ENCODE assay signal across 9 mouse cellular contexts in the genomic region with DNA sequence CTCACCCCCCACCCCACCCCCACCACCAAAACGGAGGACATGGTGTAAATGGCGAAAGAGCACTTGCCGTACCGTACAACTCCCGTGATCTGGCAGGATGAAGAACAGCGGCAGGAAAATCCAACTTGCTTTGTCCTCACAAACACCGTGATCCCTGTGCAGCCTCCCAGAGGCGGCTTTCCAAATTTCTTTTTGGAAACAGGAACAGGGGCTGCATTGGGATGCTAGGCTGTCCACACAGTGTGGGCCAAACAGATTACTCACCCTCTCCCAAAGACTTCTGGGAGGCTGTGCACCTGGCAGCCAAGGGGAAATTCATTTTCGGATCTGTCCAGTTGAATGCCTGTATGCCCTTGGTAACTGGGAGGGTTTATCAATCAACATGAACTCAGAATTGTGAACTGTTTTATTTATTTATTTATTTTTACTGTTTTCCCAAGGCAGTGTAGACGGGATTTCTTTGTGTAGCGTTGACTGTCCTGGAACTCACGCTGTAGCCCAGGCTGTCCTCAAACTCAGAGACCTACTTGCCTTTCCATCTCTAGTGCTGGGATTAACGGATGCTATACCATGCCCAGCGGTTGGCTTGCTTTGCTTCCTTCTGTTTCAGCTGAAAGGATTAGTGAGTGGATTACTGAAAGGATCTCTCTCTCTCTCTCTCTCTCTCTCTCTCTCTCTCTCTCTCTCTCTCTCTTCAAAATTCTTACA. TPM values are rescaled to one million over a fixed set of nuclear protein-coding genes. Genes with fewer than 3 reads are reported as not detected.
DNase-seq lines count a peak whose midpoint lies in the region; ATAC-seq and TF ChIP-seq lines count a peak whose summit lies in the region.
"Had no signal": no experiment of that assay in that cellular context is flagged by ENCODE, and none has a peak within 500 bp of the region (broad histone marks: within the 10 kb centered on the region; RNA-seq: fewer than 3 reads in every experiment).

No protein-coding gene starts in this region.

- no peak overlapping the region for H3K9ac ChIP-seq in midbrain, embryonic 11.5 days (ENCODE audit: low read length)

- intact Hi-C loops in gastrocnemius, postnatal 36 days (cut with DNase I): loop anchor here (5.0 kb wide), 1 partner anchor 253 kb away; no protein-coding TSS in a partner anchor

- ATAC-seq in midbrain, embryonic 11.5 days (ENCODE audit: low FRiP score): peak; percentile 33; the same call in 1 of the 2 replicates
- ATAC-seq in activated CD4-positive, CD25-positive, alpha-beta regulatory T cell, adult 4 months: no peak
- ATAC-seq in megakaryocyte, adult 5-6 weeks (ENCODE audit: poor library complexity, severe bottlenecking): no peak

- H3K27me3 ChIP-seq in testis, adult 2 months (ENCODE audit: control insufficient read depth, insufficient read depth, low read length): no peaks in the 10 kb centered on the region
- no peaks in the 10 kb centered on the region for H3K27me3 ChIP-seq in midbrain, embryonic 11.5 days (ENCODE audit: control insufficient read depth, insufficient read depth, low read length)

- 85% methylated on average over 14 of the region's 14 CpGs for WGBS in midbrain, embryonic 11.5 days

- no peaks in the 10 kb centered on the region for H3K9me3 ChIP-seq in midbrain, embryonic 11.5 days (ENCODE audit: control insufficient read depth, low read length)

- peak; percentile 39 for DNase-seq in gastrocnemius, adult 18-20 months (ENCODE audit: low spot score)
- no peak for DNase-seq in gastrocnemius, postnatal 36 days
- no peak for DNase-seq in testis, postnatal 10 days (ENCODE audit: low spot score)
- DNase-seq in midbrain, embryonic 11.5 days (ENCODE audit: low spot score, missing footprints): no peak
- DNase-seq in kidney, postnatal 25 days: no peak

- no peak overlapping the region for H3K4me2 ChIP-seq in midbrain, embryonic 11.5 days

- peak overlapping the region; percentile 37 for H3K4me3 ChIP-seq in testis, adult 2 months (ENCODE audit: control insufficient read depth, low read depth, low read length)
- no peak overlapping the region for H3K4me3 ChIP-seq in midbrain, embryonic 11.5 days (ENCODE audit: low read depth, low read length)

- no peak for TF ChIP-seq CTCF in testis, adult 2 months (IDR thresholded peaks at IDR 0.05; ENCODE audit: control insufficient read depth, insufficient read depth, insufficient replicate concordance, low read depth, low read length)

- 0 out of 2 replicates have a peak overlapping the region, but pooled peaks have one; percentile 29 for H3K27ac ChIP-seq in testis, adult 2 months (ENCODE audit: control insufficient read depth, insufficient read depth, low read depth, low read length)
- H3K27ac ChIP-seq in midbrain, embryonic 11.5 days (ENCODE audit: low read depth, low read length): no peak overlapping the region
- H3K27ac ChIP-seq: kidney, postnatal 0 days had no signal

- no peaks in the 10 kb centered on the region for H3K36me3 ChIP-seq in testis, adult 2 months (ENCODE audit: control insufficient read depth, insufficient read depth, low read length)
- H3K36me3 ChIP-seq in midbrain, embryonic 11.5 days (ENCODE audit: control insufficient read depth, insufficient read depth, low read length): no peaks in the 10 kb centered on the region

- peaks cover 3% of the 10 kb centered on the region; the same call in 1 of the 2 replicates for H3K4me1 ChIP-seq in testis, adult 2 months (ENCODE audit: control insufficient read depth, insufficient read depth, low read length)
- no peaks in the 10 kb centered on the region for H3K4me1 ChIP-seq in midbrain, embryonic 11.5 days (ENCODE audit: control insufficient read depth, insufficient read depth, low read length)

- no peak for TF ChIP-seq POLR2A in testis, adult 2 months (IDR thresholded peaks at IDR 0.05; ENCODE audit: control insufficient read depth, low read depth, low read length)

RNA-seq across cellular contexts. Expression of a gene that starts 7.1 kb away (rescaled TPM):
- total RNA-seq in gastrocnemius, adult 18-20 months (2021): 10 to 100 TPM; 38.2 to 38.7 TPM
- 10 to 100 TPM; 33.6 to 34.1 TPM for total RNA-seq in gastrocnemius, postnatal 36 days (2021)
- 10.1 and 15.1 TPM in 2 replicates for polyA plus RNA-seq in testis, adult 2 months (2012; rRNA removed)
- polyA plus RNA-seq in midbrain, embryonic 11.5 days (2014; fragmentation: Nextera tagmentation; extraction: Ambion mirVana): 27.0 and 27.1 TPM in 2 replicates
- polyA plus RNA-seq in activated CD4-positive, CD25-positive, alpha-beta regulatory T cell, adult 4 months (2017; shearing (Covaris generic)): 10 to 100 TPM; 17.3 to 27.7 TPM
- total RNA-seq in megakaryocyte, adult 5-6 weeks (2015): 11.5 and 15.1 TPM in 2 replicates
- 22.4 and 23.9 TPM in 2 replicates for total RNA-seq in megakaryocyte, adult 5-6 weeks (2017)
